Mouse (Mus musculus) embryonic fibroblast, embryonic 13.5 days (primary cell): ENCODE data around the gene Lmod1.

Experiments used
- CTCF ChIP-seq: IDR thresholded peaks from 2 replicates; pipeline ENCODE4 v1.5.1; 2011; ENCODE audit warnings: mild to moderate bottlenecking, control low read depth, low read length, moderate library complexity, borderline replicate concordance; ENCODE audit not compliant: insufficient read depth
- POLR2A ChIP-seq: IDR thresholded peaks from 2 replicates; pipeline ENCODE4 v1.6.1; 2011; ENCODE audit warnings: low read depth, mild to moderate bottlenecking, control low read depth, low read length, moderate library complexity

DNA sequence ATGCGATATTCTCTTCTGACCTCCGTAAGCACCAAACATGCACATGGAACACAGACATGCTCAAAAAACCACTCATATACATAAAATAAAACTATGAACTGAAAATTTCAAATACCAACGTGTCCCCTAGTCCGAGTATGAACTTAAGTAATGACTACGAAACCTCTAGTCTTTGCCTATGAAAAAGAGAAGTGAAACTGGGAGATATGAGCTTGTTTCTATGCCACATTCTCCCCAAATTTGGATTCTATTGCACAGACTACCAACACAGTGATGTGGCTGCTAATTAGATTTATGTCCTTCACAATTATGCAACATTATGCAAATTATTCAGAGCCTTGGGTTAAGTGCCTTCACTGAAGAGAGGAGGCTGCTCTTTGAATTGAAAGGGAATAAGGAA is 74.9 kb downstream of the Lmod1 start:
- TF ChIP-seq CTCF (no peak), POLR2A (no peak)
